Mouse (Mus musculus): ENCODE results near the gene Mxd3.

- TF ChIP-seq CTCF (IDR thresholded peaks at IDR 0.05; ENCODE audit: extremely low read depth, insufficient read depth, low read length) (no peak), POLR2A (IDR thresholded peaks at IDR 0.05; ENCODE audit: extremely low read depth, insufficient read depth, low read length) (no peak)
These were observed 52.0 kb downstream of the Mxd3 start for GRCm38 (mm10) chr13:55277646-55278045.

All from cortical plate, adult 2 months (tissue).